Mouse (Mus musculus) ZHBTc4 (cell line): ENCODE results near the gene Rab3d.
"Not testable (repeated sequence)": the region's sequence is repeated elsewhere in the genome, so short reads cannot be mapped to it uniquely, and the experiment has no call there.

Source experiments
- DNase-seq: peaks from one replicate; pipeline ENCODE4 v3.0.0-alpha.2; 2011; ENCODE audit warnings: low read depth, low spot score

Rab3d gene

GRCm38 (mm10) chr9:21909474-21910223 lies 8.3 kb downstream of the Rab3d start:
- DNase-seq = no peak

GRCm38 (mm10) chr9:21908216-21908615 lies 9.8 kb downstream of the Rab3d start:
- no peak for DNase-seq

- no peak for DNase-seq
Measured at GRCm38 (mm10) chr9:21904031-21904430, 14.0 kb downstream of the Rab3d start.

DNA sequence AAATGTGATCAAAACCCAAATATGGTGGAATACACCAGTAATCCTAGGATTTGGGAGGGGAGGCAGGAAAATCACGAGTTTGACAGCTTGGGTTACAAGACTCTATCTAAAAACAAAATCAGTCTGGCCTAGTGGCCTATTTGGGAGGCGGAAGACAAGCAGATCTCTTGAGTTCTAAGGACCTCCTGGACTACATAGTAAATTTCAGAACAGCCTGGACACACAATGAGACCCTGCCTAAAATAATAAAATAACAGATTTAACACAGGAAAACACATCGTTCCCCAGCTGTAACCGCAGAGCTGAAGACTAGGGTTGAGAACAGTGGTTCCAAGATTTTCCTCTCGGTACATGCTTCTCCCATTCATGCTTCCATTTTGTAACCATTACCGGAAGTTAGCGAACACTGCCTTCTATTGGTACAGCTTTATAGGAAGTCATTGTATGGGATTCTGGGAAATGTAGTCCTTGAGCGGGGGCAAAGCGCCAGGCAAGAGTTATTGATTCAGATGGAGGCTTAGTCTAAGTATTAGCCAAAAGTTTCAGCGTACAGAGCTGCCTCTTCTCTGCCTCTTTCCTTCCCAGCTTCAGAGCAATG lies 16.7 kb downstream of the Rab3d start:
- peak; percentile 74 for DNase-seq

DNA sequence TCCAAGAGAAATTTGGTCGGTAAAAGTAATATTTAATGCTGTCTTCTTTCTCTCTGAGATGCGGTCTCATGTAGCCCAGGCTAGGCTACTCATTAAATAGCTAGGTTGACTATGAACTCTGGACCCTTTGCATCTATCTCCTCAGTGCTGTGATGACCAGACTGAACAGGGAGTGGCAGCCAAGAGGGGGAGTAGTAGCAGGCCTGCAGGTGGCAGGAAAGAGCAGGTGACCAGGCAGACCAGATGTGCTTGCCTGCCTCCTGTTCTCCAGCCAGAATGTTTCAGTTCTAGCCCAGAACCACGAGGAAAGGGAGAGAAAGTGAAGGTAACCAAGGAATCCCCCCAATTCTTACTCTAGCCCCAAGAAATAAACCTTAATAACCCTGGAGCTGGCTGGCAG lies 28.8 kb downstream of the Rab3d start:
- DNase-seq = no peak

DNA sequence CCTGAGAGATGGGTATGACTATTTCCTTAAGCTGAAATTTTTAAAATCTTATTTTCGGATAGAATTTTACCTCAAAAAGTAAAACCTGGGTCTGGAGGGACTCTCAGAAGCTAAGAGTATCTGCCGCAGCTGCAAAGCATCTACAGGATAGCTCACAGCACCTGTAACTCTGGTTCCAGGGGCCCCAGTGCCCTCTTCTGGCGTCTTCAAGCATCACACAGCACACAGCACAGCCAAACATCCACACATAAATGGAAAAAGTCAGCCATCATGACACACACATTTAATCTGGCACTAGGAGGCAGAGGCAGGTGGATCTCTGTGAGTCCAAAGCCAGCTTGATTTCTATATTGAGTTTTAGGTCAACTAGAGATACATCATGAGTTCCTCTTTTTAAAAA lies 41.4 kb downstream of the Rab3d start:
- peak; percentile 69 for DNase-seq

GRCm38 (mm10) chr9:21872204-21872603 lies 45.8 kb downstream of the Rab3d start:
- DNase-seq = no peak

- DNase-seq = peak; percentile 76
Measured at GRCm38 (mm10) chr9:21870879-21871524, 47.0 kb downstream of the Rab3d start.

DNA sequence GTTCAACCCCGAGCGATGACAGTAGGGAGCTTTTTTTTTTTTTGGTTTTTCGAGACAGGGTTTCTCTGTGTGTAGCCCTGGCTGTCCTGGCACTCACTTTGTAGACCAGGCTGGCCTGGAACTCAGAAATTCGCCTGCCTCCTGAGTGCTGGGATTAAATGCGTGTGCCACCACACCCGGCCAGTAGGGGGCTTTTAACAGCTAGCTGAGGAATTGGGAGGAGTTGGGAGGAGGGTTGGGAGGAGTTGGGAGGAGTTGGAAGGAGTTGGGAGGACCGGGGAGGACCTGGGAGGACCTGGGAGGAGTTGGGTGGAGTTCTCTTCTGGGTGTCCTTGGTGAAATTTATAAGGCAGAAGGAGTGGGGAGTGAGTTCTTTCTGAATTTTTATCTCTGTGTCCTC lies 48.7 kb downstream of the Rab3d start:
- peak; percentile 70 for DNase-seq

DNA sequence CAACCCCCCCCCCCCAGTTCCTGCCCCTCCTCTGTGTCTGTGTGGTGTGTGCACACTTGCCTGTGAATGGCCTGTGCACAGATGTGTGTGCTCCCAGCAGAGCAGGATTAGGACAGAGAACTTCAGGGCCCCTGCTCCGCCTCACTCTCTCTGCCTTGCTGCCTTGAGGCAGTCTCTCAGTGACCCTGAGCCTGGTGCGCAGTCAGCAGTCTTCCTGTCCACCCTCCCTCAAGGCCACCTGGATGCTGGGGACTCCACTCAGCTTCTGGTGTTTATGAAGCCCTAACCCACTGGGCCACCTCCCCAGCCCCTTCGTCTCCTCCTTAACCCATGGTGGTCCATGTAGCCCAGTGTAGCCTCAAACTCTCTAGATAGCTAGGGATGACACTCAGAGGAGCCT lies 50.3 kb downstream of the Rab3d start:
- no peak for DNase-seq

DNA sequence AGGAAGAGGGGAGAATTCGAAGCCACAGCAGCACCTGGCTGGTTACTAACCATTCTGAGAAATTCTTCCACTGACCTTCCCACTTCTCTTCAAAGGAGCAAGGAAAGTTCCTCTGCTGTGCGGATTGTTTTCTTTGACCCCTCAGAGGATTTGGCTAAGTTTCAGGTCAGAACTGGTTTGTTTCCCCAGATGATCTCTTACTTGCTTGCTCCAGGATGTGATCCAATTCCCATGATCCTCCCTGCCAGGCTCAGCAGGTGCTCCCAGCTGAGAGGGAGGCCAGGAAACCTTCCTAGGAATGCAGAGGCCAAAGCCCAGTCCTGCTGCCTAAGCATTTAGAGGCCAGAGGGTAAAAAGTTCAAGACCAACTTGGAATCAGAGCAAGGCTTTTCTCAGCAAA lies 51.4 kb downstream of the Rab3d start:
- peak; percentile 79 for DNase-seq

DNA sequence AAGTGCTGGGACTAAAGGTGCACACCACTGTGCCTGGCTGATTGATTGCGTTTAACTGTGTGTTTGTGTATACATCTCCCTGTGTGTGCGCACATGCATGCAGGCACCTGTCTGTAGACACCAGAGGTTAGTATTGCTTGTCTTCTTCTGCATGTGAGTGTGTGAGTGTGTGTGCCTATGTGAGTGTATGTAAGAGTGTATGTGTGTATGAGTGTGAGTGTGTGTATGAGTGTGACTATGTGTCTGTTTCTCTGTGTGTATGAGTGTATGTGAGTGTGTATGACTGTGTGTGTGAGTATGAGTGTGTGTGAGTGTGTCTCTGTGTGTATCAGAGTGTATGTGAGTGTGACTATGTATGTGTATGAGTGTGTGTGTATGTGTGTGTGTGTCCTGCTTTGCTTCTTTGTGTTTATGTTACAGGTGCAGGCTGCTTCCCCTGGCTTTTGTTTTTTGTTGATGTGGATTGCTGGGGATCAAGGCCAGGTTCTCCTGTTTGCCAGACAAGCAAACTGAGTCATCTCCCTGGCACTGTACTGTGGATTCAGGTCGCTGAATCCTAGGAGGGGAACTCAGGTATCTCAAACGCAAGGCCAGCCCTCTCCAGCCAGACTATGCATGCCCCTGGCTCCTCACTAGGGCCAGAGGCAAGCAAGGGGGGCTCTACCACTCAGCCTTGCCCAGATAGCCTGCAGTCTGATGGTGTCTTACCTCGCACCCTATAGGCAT lies 52.2 kb downstream of the Rab3d start:
- no peak for DNase-seq

DNA sequence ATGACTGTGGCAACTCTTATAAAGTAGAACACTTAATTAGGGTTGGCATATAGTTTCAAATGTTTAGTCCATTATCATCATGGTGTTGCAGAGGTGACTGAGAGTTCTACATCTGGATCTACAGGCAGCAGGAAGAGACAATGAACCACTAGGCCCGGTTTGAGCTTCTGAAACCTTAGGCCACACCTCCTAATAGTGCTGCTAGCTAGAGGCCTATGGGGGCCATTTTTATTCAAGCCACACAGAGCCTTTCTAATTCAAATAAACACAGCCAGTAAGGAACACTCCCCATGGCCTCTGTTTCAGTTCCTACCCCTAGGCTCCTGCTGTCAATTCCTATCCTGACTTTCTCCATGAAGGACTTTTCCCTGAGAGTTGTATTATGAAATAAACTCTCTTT lies 55.8 kb downstream of the Rab3d start:
- peak; percentile 79 for DNase-seq

GRCm38 (mm10) chr9:21860349-21860748 lies 57.6 kb downstream of the Rab3d start:
- DNase-seq = not testable (repeated sequence)

- peak; percentile 70 for DNase-seq
Measured at GRCm38 (mm10) chr9:21859606-21860005, 58.4 kb downstream of the Rab3d start.

DNA sequence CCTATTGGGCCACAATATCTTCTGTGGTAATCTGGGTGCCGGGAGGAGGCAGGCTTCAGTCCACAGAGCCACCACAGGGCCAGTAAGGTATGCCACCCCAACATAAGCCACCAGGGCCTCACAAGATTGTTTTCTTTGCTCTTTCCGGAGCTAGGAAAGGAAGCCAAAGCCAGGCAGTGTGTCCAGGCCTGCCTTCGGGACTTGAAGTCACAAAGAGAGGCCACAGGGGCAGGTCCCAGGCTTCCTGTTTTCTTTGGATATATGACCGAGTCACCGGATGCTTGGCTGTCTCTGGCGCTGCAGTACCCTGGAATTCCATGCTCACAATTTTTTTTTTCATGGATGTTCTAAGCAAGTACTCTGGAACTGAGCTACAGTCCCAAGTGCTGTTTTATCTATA lies 59.9 kb downstream of the Rab3d start:
- DNase-seq = no peak

DNA sequence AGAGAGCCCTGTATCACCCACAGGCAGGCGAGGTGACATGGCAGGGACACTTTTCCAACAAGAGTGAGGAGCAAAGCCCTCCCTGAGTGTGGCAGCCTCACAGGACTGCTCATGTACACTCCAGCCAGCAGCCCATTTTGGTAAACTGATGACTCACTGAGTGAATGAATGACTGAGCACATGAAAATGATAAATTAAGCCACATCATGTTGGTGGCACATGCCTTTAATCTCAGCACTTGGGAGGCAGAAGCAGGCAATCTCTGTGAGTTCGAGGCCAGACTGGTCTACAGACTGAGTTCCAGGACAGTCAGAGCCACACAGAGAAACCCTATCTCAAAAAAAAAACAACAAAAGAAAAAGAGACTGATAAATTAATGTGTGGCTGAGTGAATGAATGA lies 60.5 kb downstream of the Rab3d start:
- no peak for DNase-seq
